Mouse (Mus musculus) NIH3T3 (cell line): ENCODE data around the gene Ctnna2.

Experiments
- DNase-seq: peaks from one replicate; pipeline ENCODE4 v3.0.0-alpha.2; 2012; ENCODE audit warnings: low read depth

The Ctnna2 gene

DNA sequence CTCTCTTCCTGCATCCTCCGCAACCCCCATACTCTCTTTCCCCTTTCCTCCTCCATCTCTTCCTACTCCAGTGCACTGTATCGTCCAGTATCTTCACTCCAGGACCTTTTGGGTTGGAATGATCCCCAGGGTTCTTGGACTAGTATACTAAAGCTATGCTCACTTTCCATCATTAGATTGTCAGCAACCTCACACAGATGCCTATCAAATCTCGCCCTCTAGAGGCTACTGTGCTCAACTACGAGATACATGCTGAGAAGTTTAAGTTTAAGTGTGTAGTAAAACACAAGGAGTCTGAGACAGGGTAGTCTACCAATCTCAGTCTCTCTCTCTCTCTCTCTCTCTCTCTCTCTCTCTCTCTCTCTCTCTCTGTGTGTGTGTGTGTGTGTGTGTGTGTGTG, 396.9 kb downstream of the Ctnna2 start:
- no peak for DNase-seq

- no peak for DNase-seq
These were observed 398.6 kb downstream of the Ctnna2 start for GRCm38 (mm10) chr6:77580926-77581325.

- DNase-seq, result no peak
These were observed 400.9 kb downstream of the Ctnna2 start for GRCm38 (mm10) chr6:77578612-77579011.

DNA sequence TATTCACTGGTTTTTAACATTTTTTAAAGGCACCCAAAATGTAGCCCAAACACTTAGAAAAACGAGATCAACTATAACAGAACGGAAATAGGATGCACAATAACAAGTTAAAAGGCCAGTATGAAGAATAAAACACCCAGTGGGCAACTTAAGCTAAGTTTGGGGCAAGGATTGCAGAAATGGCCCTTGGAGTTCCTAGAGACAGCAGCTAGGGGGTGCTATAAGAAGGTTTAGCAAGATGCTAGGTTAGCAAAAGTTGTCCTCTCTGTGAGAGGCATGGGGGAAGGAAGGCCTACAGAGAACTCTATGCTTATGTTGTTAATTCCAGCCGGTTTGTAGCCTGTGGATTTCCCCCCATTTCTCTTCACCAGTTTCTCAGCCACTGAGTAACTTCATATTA, 401.9 kb downstream of the Ctnna2 start:
- DNase-seq, result no peak

GRCm38 (mm10) chr6:77572614-77573013, 406.9 kb downstream of the Ctnna2 start:
- no peak for DNase-seq

GRCm38 (mm10) chr6:77569851-77570250, 409.6 kb downstream of the Ctnna2 start:
- DNase-seq, result no peak

- DNase-seq, result no peak
These were observed 423.3 kb downstream of the Ctnna2 start for GRCm38 (mm10) chr6:77556181-77556580.

DNA sequence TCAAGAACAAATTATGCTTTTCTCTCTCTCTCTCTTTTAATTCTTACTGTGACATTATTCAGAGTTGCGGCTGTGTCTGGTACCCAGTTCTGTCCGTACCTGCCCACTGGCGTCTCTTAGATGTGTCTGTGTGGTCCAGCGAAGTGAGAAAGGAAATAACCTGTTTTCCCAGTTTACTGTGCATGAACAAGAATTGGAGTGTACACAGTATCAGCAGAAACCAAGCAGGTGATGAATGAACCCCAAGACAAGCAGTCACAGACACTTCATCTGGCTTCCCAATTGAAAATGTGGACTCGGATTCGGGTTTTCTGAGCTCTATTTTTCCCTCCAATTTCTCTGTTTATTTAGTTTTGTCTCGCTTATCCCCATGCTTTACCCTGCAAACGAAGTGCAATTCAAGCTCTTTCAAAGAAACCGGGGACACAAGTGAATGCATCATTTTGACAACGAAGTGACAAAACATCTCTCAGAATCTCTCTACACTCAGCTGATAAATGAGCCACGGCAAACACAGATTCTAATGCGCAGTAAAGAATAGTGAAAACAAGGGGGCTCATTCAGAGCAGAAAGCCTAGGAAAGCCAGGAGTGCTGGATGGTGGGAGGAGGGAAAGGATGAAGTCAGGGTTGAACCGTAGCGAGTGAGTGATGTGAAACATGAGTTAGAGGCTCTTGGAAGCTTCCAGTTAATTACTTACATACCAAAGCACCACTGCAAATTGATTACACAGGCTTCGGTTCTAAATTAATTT, 442.3 kb downstream of the Ctnna2 start:
- no peak for DNase-seq

DNA sequence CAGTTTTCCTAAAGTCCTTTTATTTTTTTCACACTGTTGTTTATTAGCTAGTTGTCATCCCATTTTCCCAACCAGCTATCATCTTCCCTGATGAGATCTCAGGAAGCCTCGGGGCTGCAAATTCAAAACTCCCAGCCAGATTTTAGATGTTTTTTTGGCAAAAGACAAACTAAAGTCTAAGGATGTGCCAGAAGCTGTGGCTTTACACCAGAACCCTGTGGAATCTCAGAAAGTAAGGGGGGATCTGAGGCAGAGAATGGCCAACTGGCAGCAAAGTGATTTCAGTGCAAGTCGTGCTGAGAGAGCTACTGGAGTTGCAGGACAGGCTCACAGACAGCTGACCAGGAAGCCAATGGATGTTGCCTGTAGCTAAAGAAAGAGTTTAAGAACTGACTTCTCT, 451.9 kb downstream of the Ctnna2 start:
- DNase-seq, result no peak

DNA sequence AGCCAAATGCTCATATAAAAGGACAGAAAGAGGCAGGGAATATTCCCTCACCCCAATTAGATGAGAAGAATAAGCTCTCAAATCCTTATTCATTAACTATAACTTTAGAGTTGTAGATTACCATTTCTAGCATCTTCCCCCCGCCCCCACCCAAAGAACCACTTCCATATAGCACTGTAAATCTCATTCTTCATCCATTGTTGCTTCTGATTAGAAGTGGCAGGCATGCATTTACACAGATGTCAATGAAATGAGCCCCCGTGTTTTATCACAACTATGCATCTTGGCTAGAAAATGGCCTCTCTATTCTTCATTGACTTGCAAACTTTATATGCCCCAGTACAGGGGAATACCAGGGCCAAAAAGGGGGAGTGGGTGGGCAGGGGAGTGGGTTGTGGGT, 457.7 kb downstream of the Ctnna2 start:
- DNase-seq, result no peak

- DNase-seq, result no peak
These were observed 463.0 kb downstream of the Ctnna2 start for GRCm38 (mm10) chr6:77516515-77516914.

- DNase-seq, result no peak
These were observed 467.7 kb downstream of the Ctnna2 start for GRCm38 (mm10) chr6:77511805-77512204.

DNA sequence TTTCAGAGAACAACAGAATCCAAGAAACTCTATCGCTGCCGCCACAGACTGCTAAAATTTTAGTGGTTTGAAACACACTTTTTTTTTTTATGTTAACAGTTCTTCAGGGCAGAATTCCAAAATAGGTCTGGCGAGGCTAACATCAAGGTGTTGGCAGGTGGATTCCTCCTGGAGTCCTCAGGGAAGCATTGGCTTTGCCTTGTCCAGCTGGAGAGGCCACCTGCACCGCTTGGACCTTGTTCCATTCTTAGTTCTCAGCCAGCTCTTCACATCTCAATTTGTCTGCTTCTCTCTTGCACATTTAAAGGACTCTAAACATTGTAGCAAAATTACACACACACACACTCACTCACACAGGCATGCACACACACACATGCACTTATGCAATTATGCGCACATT, 487.8 kb downstream of the Ctnna2 start:
- DNase-seq, result no peak

GRCm38 (mm10) chr6:77486658-77487057, 492.8 kb downstream of the Ctnna2 start:
- DNase-seq, result no peak

- no peak for DNase-seq
These were observed 497.4 kb downstream of the Ctnna2 start for GRCm38 (mm10) chr6:77482081-77482480.

- DNase-seq, result no peak
These were observed 504.1 kb downstream of the Ctnna2 start for GRCm38 (mm10) chr6:77475354-77475753.

- DNase-seq, result no peak
These were observed 506.2 kb downstream of the Ctnna2 start for GRCm38 (mm10) chr6:77473256-77473655.

- DNase-seq, result no peak
These were observed 511.4 kb downstream of the Ctnna2 start for GRCm38 (mm10) chr6:77468058-77468457.

- DNase-seq, result no peak
These were observed 516.8 kb downstream of the Ctnna2 start for GRCm38 (mm10) chr6:77462737-77463136.

DNA sequence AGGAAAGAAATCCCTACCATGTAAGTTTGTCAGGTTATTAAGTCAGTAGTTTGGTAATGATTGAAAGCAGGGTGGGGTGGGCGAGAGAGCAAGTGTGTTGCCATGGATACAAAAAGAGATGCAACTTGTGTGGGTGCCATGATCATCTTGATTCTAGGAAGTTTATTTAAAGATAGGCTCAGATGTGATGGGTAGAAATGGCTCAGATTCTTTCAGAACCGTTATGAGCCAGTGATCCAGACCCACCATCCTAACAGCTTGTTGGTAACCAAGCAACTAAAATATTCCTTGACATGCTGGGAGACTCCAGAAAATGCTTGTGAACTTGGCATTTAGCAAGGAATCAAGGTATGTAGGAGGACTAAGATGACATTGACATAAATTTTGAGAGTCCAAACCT, 521.6 kb downstream of the Ctnna2 start:
- DNase-seq, result no peak

- DNase-seq, result no peak
These were observed 532.6 kb downstream of the Ctnna2 start for GRCm38 (mm10) chr6:77446861-77447260.

- no peak for DNase-seq
These were observed 535.6 kb downstream of the Ctnna2 start for GRCm38 (mm10) chr6:77443906-77444305.

GRCm38 (mm10) chr6:77441051-77441450, 538.4 kb downstream of the Ctnna2 start:
- DNase-seq, result no peak

DNA sequence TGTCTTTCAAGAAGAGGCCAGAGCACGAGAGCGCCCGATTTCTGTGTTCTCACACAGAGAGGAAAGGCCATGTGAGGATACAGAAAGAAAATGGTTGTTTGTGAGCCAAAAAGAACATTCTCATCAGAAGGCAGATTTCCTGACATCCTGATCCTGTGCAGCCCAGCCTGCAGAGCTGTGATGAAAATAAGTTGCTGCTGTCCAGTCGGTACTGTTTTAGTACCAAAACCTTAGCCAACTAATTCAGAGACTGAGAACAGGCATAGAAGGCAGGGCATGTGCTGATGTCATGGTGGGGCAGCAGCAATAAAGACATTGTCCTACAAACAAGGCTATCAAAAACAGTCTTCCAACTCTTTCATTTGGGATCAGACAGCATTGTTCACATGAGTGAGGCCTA, 549.1 kb downstream of the Ctnna2 start:
- DNase-seq, result no peak
